Mouse (Mus musculus): ENCODE measurements around the gene Cd302.

Gene Cd302

GRCm38 (mm10) chr2:60284467-60284821, at the start of gene Cd302:
Gene Cd302 (minus strand): TSS chr2:60284488.
- no peak for DNase-seq

- no peak for DNase-seq
Measured at GRCm38 (mm10) chr2:60328641-60329040, 44.4 kb upstream of the Cd302 start.

- DNase-seq: no peak
Measured at GRCm38 (mm10) chr2:60327581-60327980, 43.3 kb upstream of the Cd302 start.

- no peak for DNase-seq
Measured at GRCm38 (mm10) chr2:60326948-60327347, 42.7 kb upstream of the Cd302 start.

- DNase-seq: no peak
Measured at GRCm38 (mm10) chr2:60323411-60323810, 39.1 kb upstream of the Cd302 start.

GRCm38 (mm10) chr2:60322031-60322726, 37.9 kb upstream of the Cd302 start:
- DNase-seq: no peak

GRCm38 (mm10) chr2:60303796-60304195, 19.5 kb upstream of the Cd302 start:
- no peak for DNase-seq

- DNase-seq: no peak
Measured at GRCm38 (mm10) chr2:60299323-60299722, 15.0 kb upstream of the Cd302 start.

GRCm38 (mm10) chr2:60298266-60298665, 14.0 kb upstream of the Cd302 start:
- no peak for DNase-seq

GRCm38 (mm10) chr2:60291381-60291780, 7.1 kb upstream of the Cd302 start:
- DNase-seq: no peak

GRCm38 (mm10) chr2:60289451-60289850, 5.2 kb upstream of the Cd302 start:
- DNase-seq: no peak

GRCm38 (mm10) chr2:60288606-60289005, 4.3 kb upstream of the Cd302 start:
- no peak for DNase-seq

GRCm38 (mm10) chr2:60285107-60285617, 874 bp upstream of the Cd302 start:
- peak; percentile 6 to 21 for DNase-seq

GRCm38 (mm10) chr2:60283751-60284466, 379 bp downstream of the Cd302 start:
- DNase-seq: peak; percentile 28 to 51

- DNase-seq: no peak
Measured at GRCm38 (mm10) chr2:60283208-60283750, 1.0 kb downstream of the Cd302 start.

- no peak for DNase-seq
Measured at GRCm38 (mm10) chr2:60282625-60283024, 1.7 kb downstream of the Cd302 start.

GRCm38 (mm10) chr2:60278627-60279026, 5.7 kb downstream of the Cd302 start:
- no peak for DNase-seq

GRCm38 (mm10) chr2:60269856-60270479, 14.3 kb downstream of the Cd302 start:
- no peak for DNase-seq

- DNase-seq: no peak
Measured at GRCm38 (mm10) chr2:60267567-60267966, 16.7 kb downstream of the Cd302 start.

- peak; percentile 61 to 62 for DNase-seq
Measured at GRCm38 (mm10) chr2:60260621-60261350, 23.5 kb downstream of the Cd302 start.

GRCm38 (mm10) chr2:60259186-60259585, 25.1 kb downstream of the Cd302 start:
- DNase-seq: no peak

GRCm38 (mm10) chr2:60256751-60257150, 27.5 kb downstream of the Cd302 start:
- no peak for DNase-seq

GRCm38 (mm10) chr2:60253506-60253905, 30.8 kb downstream of the Cd302 start:
- no peak for DNase-seq

Measured in cerebellum, postnatal 14 days (tissue).